Mouse (Mus musculus) gastrocnemius, adult 18-20 months (tissue): ENCODE data around the gene Ift122. TPM values are rescaled to one million over a fixed set of nuclear protein-coding genes. Genes with fewer than 3 reads are reported as not detected.
A peak's percentile ranks its signal among the peaks of the same experiment; 100 is the strongest.

Source experiments
- DNase-seq: peaks from one replicate; pipeline ENCODE4 v3.0.0; 2021; ENCODE audit warnings: low spot score
- total RNA-seq, 2 experiments: library from RNA; stranded (reverse); gene quantifications; 2 replicates each; pipeline ENCODE4 v1.2.3; 2021

The Ift122 gene
- total RNA-seq, 2 experiments from 2014 or later = 3.9 to 4.2 TPM

DNA sequence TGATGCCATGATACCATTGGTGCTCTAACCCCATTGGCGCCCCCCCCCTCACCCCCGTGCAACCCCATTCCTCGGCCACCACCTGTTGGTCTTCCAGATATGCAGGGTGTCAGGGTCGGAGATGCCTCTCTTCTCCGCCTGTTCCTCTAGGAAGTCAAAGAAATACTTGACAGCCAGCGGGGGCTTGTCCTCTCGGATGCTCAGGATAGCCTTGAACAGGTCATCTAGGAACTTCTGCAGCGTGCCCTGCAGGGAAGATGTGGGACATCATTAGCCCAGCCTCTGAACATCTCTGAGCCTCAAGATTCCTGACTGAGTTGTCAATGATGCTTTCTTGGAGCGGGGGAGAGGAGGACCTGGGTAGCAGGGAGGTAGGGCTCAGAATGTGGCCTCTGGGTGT is 105.2 kb downstream of the Ift122 start:
- DNase-seq = no peak

DNA sequence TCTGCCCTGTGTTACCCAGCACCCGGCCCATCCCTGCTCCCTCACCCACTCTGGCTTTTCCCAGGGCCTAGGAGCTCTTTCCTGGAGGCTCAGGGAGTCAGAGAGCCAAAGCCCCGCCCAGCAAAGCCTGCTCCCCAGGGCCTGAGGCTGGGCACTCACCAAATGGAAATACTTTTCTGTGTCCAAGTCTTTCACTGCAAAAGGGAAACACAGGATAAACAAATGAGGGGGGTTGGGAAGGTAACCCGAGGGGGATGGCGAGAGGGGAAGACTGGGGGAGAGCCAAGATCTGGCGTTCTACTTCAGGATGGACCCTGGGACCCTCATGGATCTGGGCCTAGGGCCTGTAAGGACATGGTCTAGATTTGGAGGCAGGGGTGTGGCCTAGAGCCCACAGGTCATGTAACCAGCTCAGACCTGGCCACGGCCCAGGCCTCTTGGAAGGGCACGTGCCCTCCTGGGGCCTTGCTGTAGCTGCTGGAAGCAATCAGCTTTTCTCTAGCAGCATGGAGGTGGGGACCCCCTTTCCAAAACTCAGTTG is 106.0 kb downstream of the Ift122 start:
- peak; percentile 92 for DNase-seq

DNA sequence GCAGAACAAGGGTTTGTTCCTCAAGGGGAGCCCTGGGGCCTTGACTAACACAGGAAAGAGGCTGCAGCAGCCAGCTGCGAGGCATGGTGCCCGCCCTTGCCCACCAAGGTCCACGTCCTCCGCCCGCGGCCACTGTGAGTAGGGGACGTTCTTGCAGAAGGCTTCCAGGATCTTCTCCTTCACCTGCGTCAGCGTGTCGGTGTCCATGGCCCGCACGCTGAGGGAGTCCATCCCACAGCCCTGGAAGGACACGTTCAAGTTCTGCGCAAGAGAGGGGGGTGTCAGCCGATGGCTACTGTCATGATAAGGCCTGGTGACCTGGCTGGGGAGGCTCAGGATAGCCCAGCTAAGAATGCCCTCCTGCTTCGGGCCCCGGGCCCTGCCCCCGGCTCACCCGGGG is 107.1 kb downstream of the Ift122 start:
- DNase-seq = no peak

DNA sequence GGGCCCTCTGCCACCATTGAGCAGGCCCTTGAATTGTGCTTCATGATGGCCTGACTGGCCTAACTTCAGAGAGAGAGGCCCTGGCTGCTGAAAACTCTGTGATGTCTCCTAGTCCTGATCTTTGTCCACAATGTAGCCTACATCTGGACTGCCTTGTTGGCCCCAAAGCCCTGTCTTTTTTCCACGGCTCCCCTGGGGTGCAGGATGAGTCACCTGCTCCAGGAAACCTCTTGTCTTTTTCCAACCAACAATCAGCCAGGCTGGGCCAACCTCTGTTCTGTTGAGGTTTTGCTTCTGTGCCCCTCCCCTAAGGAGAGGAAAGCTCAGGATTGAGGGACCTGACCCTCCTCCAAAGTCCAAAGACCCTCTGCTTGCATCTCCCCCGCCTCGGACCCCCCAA is 108.5 kb downstream of the Ift122 start:
- DNase-seq = peak; percentile 45

DNA sequence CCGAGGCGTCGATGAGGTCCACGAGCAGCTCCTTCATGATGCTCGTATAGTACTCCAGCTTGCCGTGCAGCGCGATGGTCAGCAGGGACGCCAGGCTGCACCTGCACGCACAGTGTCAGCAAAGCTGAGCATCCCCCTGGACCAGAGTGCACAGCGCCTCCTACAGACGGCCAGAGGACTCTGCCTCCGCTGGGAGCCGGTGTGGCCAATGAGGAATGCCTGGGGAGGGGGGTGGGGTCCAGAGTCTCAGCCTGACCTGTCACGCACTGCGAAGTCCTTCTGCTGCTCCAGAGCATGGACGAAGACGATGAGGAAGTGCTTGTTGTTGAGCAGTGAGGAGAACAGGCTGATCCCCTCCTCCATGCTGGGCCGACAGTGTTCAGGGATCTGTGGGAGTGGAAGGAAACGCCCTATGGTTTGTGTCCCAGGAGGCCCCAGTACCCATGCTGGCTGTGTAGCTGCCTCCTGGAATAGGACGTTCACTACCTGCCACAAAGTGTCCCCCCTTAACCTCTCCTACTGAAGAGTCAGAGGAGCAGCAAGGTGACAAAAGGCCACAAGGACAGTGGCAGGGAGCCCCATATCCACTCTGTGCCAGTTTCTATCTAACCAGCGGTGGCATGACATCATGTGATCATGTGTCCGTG is 109.3 kb downstream of the Ift122 start:
- DNase-seq = no peak

DNA sequence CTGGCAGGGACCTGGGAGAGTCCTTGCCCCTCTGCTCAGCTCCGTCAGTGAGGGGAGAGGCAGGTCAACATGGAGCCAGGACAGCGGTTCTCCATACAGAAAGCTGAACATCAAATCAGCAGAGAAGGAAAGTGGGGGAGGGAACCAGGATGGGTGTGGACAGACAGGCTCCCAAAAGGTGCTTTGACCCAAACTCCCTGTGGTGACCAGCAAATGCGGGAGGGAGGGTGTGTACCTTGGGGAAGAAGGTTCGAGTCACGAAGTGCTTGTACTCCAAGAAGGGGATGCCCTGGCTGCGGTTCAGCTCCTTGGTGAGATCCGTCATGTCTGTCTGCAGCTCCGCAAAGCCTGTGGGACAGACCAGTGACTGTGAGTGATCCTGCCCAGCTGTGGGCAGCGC is 110.4 kb downstream of the Ift122 start:
- no peak for DNase-seq

DNA sequence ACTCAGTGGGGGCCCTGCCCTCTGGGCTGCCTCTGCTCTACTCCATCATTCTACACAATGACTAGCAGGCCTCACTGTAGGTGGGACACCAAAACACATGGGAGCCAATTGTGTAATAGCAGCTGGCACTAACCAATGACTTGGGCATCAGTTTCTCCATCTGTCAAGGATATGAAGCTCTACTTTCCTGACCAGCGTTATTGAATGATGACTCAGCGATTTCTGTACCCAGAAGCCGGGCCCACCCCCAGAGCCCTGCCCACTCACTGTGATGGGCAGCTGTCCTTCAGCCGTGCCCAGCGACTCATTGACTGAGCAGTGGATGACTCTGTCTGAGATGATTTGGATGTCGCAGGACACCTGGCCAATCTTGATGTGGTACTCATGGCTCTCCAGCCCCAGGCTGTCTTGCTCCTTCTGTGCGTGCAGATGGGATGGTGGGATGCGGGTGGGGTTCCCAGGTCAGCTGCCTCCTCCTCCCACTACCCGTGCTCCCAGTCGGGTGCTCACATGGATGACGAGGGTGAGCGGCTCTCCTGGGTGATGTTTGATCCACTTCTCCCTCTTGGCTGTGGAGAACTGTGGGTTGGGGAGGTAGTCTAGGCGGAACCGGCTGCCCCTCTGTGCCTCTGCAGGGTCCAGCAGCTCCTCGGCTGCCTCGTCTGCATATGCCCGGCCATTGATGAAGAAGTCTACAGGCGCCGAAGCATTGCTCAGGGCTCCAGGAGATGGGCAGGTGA is 113.1 kb downstream of the Ift122 start:
- DNase-seq = no peak

DNA sequence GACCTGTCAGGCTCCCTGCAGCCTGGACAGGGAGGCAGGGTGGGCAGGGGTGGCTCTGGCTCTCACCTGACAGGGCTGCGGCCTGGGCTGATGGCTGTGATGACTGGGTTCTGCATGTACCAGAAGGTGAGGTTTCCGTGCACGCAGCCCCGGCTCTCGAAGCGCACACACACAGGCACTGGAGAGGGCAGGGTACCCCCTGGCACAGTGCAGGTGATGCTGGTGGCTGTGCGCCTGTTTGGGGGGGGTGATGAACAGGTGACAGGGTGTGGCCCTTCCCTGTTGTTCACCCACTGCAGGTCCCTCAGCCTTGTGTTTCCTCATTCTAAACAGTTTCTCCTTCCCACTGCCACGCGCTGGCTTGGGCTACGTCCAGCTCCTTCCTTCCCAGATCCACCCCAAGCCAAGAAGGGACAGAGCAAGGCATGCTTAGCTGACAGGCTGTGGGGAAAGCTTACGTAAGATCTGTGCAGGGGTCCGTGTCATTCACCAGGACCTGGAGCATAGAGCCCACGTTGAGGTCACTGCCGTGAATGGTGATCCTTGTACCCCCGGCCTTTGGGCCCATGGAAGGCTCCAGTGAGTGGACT is 114.1 kb downstream of the Ift122 start:
- no peak for DNase-seq

DNA sequence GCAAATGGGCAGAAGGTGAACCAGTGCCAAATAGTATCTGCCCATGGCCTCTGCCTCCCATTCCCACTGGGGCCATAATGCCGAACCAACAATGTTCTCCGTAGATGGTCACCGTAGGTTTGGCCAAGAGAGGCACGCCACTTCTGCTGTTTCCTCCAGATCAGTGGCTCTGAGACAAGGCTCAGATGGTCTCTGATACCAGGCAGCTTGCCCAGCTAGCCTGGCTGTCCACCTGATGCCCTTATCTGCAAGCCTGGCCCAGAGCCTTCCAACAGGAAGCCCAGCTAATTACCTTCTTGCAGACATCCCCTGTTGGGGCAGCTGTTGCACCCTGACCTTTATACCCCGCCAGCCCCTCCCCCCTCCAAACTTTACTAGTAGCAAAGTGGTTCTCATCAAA is 114.8 kb downstream of the Ift122 start:
- DNase-seq = no peak

DNA sequence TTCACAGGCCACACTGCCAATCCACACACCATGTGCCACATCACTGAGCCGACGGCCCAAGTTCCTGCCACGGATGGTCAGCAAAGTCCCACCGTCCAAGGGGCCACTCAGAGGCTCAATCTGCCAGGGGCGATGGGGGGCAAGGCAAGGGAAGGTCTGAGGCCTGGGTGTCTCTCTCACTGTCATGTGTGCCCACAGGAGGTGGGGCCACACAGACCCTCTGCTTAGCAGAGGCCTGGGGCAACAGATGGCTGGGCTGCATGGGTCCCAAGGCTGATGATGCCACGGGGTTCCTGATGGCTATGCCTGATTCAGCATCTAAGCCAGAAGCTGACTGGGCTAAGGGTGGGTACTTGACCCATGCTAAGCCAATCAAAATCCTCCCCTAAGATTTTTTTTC is 115.4 kb downstream of the Ift122 start:
- no peak for DNase-seq

DNA sequence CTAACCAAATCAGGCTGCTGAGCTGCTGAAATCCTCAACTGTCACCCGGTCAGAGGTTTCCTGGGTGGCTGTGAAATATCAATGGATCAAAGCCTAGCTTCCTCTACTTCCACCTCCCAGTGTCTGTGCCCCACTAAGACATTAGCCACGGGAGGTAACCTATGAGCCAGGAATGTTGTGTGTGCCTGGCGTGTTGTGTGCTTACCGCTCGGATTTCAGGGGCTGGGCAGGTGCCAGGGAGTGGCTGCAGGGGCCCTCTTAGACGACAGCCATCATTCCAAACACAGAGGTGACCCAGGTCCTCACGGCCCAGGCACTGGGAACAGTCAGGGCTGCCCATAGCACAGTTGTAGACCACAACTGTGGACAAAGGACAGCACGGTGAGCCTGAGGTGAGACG is 115.8 kb downstream of the Ift122 start:
- no peak for DNase-seq

DNA sequence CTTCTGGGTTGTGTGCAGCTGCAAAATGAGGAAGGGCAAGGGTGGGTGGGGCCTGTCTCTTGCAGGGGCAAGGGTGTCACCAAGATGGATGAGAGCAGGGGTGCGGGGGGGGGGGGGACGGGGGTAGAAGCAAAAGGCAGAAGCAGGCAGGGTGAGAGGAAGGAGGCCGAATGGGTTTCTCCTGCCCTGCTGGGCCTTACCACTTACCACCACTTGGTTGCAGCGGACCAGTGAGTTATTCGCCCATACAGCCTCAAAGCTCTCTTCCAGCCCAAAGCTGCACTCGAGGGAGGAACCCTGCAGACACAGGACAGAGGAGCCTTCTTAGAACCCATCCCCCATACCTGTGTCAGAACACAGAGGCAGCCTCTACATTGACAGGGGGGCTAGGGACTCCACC is 116.7 kb downstream of the Ift122 start:
- DNase-seq = no peak

DNA sequence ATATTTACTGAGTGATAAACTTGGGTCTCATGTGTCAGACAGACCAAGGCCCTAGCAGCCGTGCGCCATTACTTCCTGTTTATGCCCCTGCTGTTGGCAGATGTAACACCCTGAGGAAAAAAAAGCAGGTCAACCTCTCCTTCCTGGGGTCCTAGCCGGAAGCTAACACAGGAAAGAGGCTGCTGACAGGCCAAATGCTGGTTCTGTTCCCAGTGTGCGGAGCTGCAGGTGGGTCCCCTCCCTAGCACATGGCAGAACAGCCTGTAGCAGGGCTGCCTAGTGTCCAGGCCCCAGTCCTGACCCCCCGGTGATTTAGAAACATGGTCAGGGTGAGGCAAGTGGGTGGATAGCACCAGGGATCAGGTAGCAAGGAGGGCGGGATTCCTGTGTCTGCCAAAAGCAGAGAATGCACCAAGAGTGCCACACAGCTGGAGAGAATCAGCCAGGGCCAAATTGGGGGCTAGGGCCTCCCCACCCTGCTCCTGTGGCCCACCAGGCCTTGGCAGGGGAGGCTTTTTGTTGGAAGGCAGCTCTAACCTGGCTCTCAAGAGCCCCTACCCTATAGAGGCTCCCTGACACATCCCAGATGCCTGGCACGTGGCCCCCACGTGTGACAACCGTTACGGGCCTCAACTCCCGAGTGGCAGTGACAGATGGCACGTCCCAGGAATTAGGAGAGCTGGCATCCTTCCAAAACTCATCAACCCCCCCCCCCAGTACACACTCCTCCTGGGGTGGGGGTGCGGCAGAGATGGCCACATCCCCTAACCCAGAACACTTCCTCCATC is 118.2 kb downstream of the Ift122 start:
- no peak for DNase-seq

DNA sequence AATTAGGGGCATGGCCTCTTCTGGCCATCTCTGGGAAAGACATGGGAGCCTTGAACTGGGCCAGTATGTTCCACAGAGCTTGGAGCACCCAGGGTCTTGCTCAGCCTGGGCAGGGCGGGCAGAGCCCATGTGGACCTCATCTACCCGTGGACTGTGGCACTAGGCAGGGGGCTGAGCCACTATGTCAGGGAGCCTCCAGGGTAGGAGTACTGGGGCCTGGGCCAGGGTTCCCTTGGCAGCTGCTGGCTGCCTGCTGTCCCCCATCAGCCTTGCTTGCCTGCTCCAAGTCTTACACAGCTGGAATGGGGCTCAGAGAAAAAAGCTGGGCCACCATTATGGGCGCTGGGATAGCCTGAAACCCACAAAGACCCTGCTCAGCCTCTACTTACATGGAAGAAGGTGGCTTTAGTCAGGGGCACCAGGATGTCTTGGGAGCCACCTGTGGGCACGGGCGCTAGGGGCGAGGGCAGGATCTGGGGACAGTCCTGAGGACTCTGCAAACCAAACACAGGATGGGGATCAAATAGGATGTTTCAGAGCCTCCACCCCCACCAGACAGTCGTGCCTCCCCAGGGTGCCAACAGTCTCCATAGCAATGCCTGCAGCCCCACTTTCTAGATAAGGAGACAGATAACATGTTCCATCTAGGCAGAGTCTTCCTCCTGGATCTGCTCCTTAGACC is 119.0 kb downstream of the Ift122 start:
- DNase-seq = no peak

DNA sequence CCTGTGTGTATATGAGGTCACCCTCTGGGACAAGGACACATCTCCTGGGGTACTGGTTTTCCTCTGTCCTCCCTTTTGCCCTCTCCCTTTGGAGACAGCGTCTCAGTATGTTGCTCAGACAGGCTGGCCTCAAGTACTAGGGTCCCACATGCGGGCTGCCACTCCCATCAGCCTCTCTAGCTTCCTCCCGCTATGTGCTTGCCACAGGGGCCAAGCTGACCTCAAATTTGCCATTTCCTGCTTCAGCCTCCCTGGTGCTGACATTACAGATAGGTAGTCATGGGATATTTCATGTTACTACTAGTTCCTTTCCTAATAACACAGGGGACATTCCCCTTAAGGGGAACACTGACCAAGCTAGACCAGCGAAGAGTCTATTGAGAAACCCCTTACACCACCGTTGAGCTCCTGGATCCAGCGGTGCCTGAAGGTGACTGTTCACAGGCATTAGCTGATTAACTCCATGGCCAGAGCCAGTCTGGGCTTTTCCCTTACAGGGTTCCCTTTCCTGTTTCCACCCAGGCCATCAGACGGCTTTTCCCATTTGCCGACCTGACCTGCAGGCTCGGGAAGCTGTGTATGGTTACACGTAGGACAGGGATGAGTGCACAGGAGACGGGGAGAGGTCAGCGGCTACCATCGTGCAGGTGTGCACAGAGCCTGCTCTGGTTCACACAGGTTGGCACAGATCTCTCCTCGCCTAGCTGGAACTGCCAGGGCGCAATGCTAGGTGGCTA is 120.0 kb downstream of the Ift122 start:
- no peak for DNase-seq

DNA sequence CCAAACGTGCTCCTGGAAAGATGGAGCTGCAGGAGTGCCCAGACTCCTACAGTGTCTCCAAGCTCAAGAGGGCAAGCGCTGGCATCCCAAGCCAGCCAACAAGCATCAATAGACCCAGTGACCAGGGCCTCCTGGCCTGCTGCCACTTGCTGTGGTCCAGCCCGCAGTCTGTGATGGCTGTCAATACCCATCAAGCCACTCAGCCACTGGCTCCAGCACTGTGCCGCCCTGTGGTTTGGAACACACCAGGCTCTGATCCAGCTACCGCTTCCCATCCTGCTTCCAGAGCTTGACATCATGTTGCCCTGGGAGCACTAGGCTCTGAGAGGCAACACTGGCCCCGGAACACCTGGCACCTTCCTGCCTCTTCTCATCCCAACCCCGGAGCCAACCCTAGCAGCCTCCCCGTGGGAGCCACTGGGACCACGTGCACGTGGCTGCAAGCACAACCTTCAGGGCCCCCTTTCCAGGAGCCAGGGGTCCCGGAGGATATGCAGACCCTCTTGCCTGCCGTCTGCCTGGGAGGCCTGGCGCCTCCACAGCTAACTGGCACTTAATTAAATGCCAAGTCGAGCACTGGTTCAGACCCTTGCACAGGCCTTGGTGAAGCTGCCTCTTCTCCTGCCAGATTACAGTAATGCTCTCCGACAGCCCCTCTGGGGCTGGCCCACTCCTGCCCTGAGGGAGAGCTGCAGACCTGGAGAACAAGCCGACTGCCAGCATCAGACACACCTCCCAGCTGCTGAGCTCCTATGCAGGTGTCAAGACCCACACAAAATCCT is 120.8 kb downstream of the Ift122 start:
- DNase-seq = no peak

DNA sequence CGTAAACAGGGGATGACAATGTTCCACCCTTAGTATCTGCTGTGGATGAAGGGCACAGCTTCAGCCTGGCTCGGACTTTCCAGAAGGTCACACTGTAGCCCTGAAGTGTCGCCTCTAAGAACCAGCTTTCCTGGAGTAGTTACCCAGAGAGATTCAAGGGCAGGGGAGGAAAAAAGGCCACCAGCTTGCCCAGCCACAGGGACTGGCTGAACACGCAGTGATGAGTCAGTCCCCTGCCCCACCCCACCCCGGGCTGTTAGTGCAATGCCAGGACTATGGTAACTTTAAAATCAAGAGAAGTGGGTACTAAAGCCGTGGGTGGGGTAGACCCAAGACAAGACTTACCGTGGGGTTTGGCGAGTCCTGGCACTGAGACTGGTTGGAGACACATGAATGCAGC is 122.3 kb downstream of the Ift122 start:
- DNase-seq = no peak
